Mouse (Mus musculus) cerebellum, adult 2 months (tissue): ENCODE data around the gene Ndrg3. TPM values are rescaled to one million over a fixed set of nuclear protein-coding genes. Genes with fewer than 3 reads are reported as not detected.

ENCODE experiments used
- DNase-seq, 2 experiments: peaks; one replicate each; pipeline ENCODE4 v3.0.0; 2021
- H3K27ac ChIP-seq: fragments of 200-500 bp; 2 replicates; pipeline ENCODE4 v1.5.1; 2012; ENCODE audit warnings: low read length, control low read depth, inconsistent platforms; ENCODE audit not compliant: insufficient read depth
- H3K27me3 ChIP-seq: fragments of 200-500 bp; 2 replicates; pipeline ENCODE4 v1.6.1; 2012; ENCODE audit warnings: inconsistent platforms, mild to moderate bottlenecking, low read length, moderate library complexity; ENCODE audit not compliant: control insufficient read depth, insufficient read depth
- H3K4me1 ChIP-seq: fragments of 200-500 bp; 2 replicates; pipeline ENCODE4 v1.6.1; 2011; ENCODE audit warnings: low read length; ENCODE audit not compliant: control insufficient read depth, insufficient read depth
- H3K4me3 ChIP-seq: fragments of 200-500 bp; replicated peaks from 2 replicates; pipeline ENCODE3; 2011; ENCODE audit warnings: mild to moderate bottlenecking, low read depth, low read length, control low read depth; ENCODE audit not compliant: insufficient read depth
- CTCF ChIP-seq: fragments of 200-500 bp; IDR thresholded peaks from 2 replicates; pipeline ENCODE4 v1.5.1; 2011; ENCODE audit warnings: low read depth, mild to moderate bottlenecking, control low read depth, low read length, moderate library complexity, borderline replicate concordance; ENCODE audit not compliant: insufficient read depth
- POLR2A ChIP-seq: fragments of 200-500 bp; IDR thresholded peaks from 2 replicates; pipeline ENCODE4 v1.6.1; 2011; ENCODE audit warnings: low read length, control low read depth, borderline replicate concordance; ENCODE audit not compliant: insufficient read depth
- WGBS: fragments of 180-500 bp; shearing (Covaris S2); methylation state at CpG from one replicate; pipeline ENCODE4 v1.1.7; 2018; 5-methylcytosine and 5-hydroxymethylcytosine counted together
- polyA plus RNA-seq: library from polyadenylated mRNA; depleted of rRNA; stranded (reverse); fragments of >200 nt; gene quantifications from 2 replicates; pipeline ENCODE4 v1.2.3, GENCODE M21; 2012; rRNA removed

Gene Ndrg3
- polyA plus RNA-seq, 1 experiment = 782 TPM

DNA sequence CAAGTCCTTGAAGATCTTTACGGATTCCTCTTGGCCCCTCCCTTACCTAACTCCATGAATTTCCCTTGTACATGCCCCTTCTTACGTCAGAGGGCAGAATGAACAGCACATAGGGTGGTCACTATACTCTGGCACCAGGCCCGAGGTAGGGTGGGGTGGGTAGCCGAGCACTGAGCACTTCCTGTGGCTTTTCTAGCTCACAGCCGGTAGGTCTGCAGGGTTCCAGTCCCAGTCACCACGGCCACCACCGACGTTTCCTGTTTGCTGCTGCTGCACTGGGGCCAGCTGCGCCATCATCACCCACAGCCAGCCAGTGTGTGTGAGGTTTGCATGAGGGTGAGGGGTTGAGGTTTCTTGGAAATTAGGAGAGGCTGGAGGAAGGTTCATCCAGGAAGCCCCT is 114.1 kb downstream of the Ndrg3 start:
- Histone ChIP-seq H3K4me3 (no peak overlapping the region), H3K27ac (no peak overlapping the region), H3K4me1 (peaks cover 62% of the 10 kb centered on the region), H3K27me3 (no peaks in the 10 kb centered on the region)
- DNase-seq = no peak
- 36% methylated on average over 9 of the region's 9 CpGs for WGBS
- no peak for TF ChIP-seq CTCF
- TF ChIP-seq POLR2A = no peak

Other genes starting within 250 kb of the Ndrg3 start
- 39.2 and 40.0 TPM in 2 replicates for gene Myl9, start 216.6 kb downstream of the Ndrg3 start, polyA plus RNA-seq
- 1.8 and 2.3 TPM in 2 replicates for gene Tgif2, start 152.0 kb downstream of the Ndrg3 start, polyA plus RNA-seq
- gene 4930518I15Rik, start 134.1 kb downstream of the Ndrg3 start, polyA plus RNA-seq = 5.4 and 5.8 TPM in 2 replicates
- gene Rab5if, start 128.9 kb downstream of the Ndrg3 start, polyA plus RNA-seq = 145 and 149 TPM in 2 replicates
- 0.06 and 0.07 TPM in 2 replicates for gene Sla2, start 104.9 kb downstream of the Ndrg3 start, polyA plus RNA-seq
- gene Dsn1, start 15.1 kb upstream of the Ndrg3 start, polyA plus RNA-seq = 4.6 and 4.8 TPM in 2 replicates
- gene Soga1, start 87.2 kb upstream of the Ndrg3 start, polyA plus RNA-seq = 38.3 and 50.1 TPM in 2 replicates
- gene Tldc2, start 95.0 kb upstream of the Ndrg3 start, polyA plus RNA-seq = 6.0 and 7.1 TPM in 2 replicates
- gene Samhd1, start 143.2 kb upstream of the Ndrg3 start, polyA plus RNA-seq = 22.4 and 22.6 TPM in 2 replicates
- 2.8 and 3.1 TPM in 2 replicates for gene Rbl1, start 212.5 kb upstream of the Ndrg3 start, polyA plus RNA-seq